26 mouse cellular contexts compared by ENCODE assay signal in genomic region chr12:89993273-89993672, GRCm38 (mm10).
"Had no signal": no experiment of that assay in that cellular context is flagged by ENCODE, and none has a peak within 500 bp of the region (broad histone marks: within the 10 kb centered on the region; RNA-seq: fewer than 3 reads in every experiment).

No protein-coding gene starts in this region.

- H3K27ac ChIP-seq: embryonic facial prominence, embryonic 10.5 days; embryonic facial prominence, embryonic 12.5 days; embryonic facial prominence, embryonic 13.5 days; embryonic facial prominence, embryonic 15.5 days; forebrain, embryonic 10.5 days; forebrain, embryonic 13.5 days; gastrocnemius, adult 2 months; heart, adult 2 months had no signal

- H3K36me3 ChIP-seq: embryonic facial prominence, embryonic 10.5 days; embryonic facial prominence, embryonic 12.5 days; embryonic facial prominence, embryonic 13.5 days; embryonic facial prominence, embryonic 15.5 days; forebrain, embryonic 10.5 days had no signal

- H3K9me3 ChIP-seq: embryonic facial prominence, embryonic 10.5 days; embryonic facial prominence, embryonic 12.5 days; embryonic facial prominence, embryonic 13.5 days; embryonic facial prominence, embryonic 15.5 days; forebrain, embryonic 10.5 days; forebrain, embryonic 13.5 days had no signal

- H3K27me3 ChIP-seq: embryonic facial prominence, embryonic 12.5 days; embryonic facial prominence, embryonic 13.5 days; embryonic facial prominence, embryonic 15.5 days; forebrain, embryonic 13.5 days had no signal

- H3K9ac ChIP-seq: embryonic facial prominence, embryonic 12.5 days; embryonic facial prominence, embryonic 13.5 days; embryonic facial prominence, embryonic 15.5 days; forebrain, embryonic 13.5 days had no signal

- ATAC-seq: forebrain, embryonic 13.5 days; forebrain, embryonic 14.5 days had no signal

- H3K4me1 ChIP-seq: embryonic facial prominence, embryonic 10.5 days; embryonic facial prominence, embryonic 12.5 days; embryonic facial prominence, embryonic 13.5 days; embryonic facial prominence, embryonic 15.5 days; forebrain, embryonic 10.5 days; forebrain, embryonic 13.5 days had no signal

- DNase-seq: cerebellum, adult 18-20 months; cerebellum, adult 2 months; cerebellum, adult 8-10 months; cerebellum, adult 9-10 months; cerebellum, adult 9-11 months; cerebellum, postnatal 10 days; cerebellum, postnatal 14 days; cerebellum, postnatal 25 days; cerebellum, postnatal 36 days; embryo, embryonic 11 days; gastrocnemius, adult 2 months; gastrocnemius, postnatal 10 days; gastrocnemius, postnatal 14 days; gastrocnemius, postnatal 25 days; gastrocnemius, postnatal 36 days; heart, adult 11 months; heart, adult 18-20 months; heart, adult 2 months had no signal

- H3K4me2 ChIP-seq: embryonic facial prominence, embryonic 12.5 days; embryonic facial prominence, embryonic 13.5 days; embryonic facial prominence, embryonic 15.5 days; forebrain, embryonic 13.5 days had no signal

- H3K4me3 ChIP-seq: embryonic facial prominence, embryonic 10.5 days; embryonic facial prominence, embryonic 12.5 days; embryonic facial prominence, embryonic 13.5 days; embryonic facial prominence, embryonic 15.5 days; erythroblast, embryonic 14.5 days; forebrain, embryonic 10.5 days; forebrain, embryonic 13.5 days; gastrocnemius, adult 2 months; heart, adult 2 months had no signal
